Mouse (Mus musculus): ENCODE data around the gene Smagp. TPM values are rescaled to one million over a fixed set of nuclear protein-coding genes. Genes with fewer than 3 reads are reported as not detected.

The Smagp gene
- 26.4 and 28.4 TPM in 2 replicates for polyA plus RNA-seq (2014; fragmentation: Nextera tagmentation; extraction: Ambion mirVana)

- WGBS, result under 1% methylated on average over 74 of the region's 77 CpGs
- H3K27ac ChIP-seq (ENCODE audit: low read depth, low read length), result peak within 1 kb of the TSS; percentile 30; the same call in 1 of the 2 replicates
- peaks cover 26% of the 10 kb centered on the region; the same call in 1 of the 2 replicates for H3K4me1 ChIP-seq (ENCODE audit: control insufficient read depth, insufficient read depth, low read length)
- H3K36me3 ChIP-seq (ENCODE audit: control insufficient read depth, insufficient read depth, low read length), result no peaks in the 10 kb centered on the region
- peak within 1 kb of the TSS; percentile 62 for H3K4me3 ChIP-seq (ENCODE audit: low read length)
- H3K4me2 ChIP-seq (replicated peaks; ENCODE audit: low read depth, low read length), result peak within 1 kb of the TSS; percentile 95
- H3K9ac ChIP-seq (ENCODE audit: low read depth, low read length), result peak within 1 kb of the TSS; percentile 53
- H3K27me3 ChIP-seq (ENCODE audit: control insufficient read depth, insufficient read depth, low read length), result peaks cover 25% of the 10 kb centered on the region
- H3K9me3 ChIP-seq (ENCODE audit: control insufficient read depth, low read length), result no peaks in the 10 kb centered on the region
- peak; percentile 63 for ATAC-seq (ENCODE audit: low FRiP score, low TSS enrichment)
Measured at GRCm38 (mm10) chr15:100636700-100637501, at the start of gene Smagp. Gene Smagp, minus strand, starts transcription at chr15:100636940.

DNA sequence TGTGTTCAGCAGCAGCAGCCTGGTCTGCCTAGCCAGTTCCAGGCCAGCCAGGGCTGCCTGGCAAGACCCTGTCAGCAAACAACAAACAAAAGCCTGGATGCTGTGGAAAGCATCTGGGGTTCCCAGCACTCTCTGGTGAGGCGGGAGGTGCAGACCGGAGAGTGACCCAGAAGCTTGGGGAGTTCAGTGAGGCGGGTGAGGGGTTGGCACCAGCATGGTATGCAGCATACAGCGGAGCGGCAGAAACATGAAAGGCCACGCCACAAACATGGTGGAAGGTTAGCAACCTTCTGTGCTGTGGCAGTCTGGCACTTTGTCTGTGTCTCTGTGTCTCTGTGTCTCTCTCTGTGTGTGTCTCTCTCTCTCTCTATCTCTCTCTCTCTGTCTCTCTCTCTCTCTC, 49.7 kb upstream of the Smagp start:
- Histone ChIP-seq H3K9me3 (ENCODE audit: control insufficient read depth, low read length) (peaks cover 11% of the 10 kb centered on the region), H3K27ac (ENCODE audit: low read depth, low read length) (no peak overlapping the region), H3K27me3 (ENCODE audit: control insufficient read depth, insufficient read depth, low read length) (no peaks in the 10 kb centered on the region), H3K4me2 (replicated peaks; ENCODE audit: low read depth, low read length) (no peak overlapping the region), H3K9ac (ENCODE audit: low read depth, low read length) (no peak overlapping the region), H3K4me3 (ENCODE audit: low read length) (no peak overlapping the region), H3K36me3 (ENCODE audit: control insufficient read depth, insufficient read depth, low read length) (no peaks in the 10 kb centered on the region), H3K4me1 (ENCODE audit: control insufficient read depth, insufficient read depth, low read length) (peaks cover 8% of the 10 kb centered on the region)
- ATAC-seq (ENCODE audit: low FRiP score, low TSS enrichment), result no peak
- WGBS, result 79% methylated on average over 6 of the region's 6 CpGs

- Histone ChIP-seq H3K27ac (ENCODE audit: low read depth, low read length) (no peak overlapping the region), H3K9me3 (ENCODE audit: control insufficient read depth, low read length) (peaks cover 9% of the 10 kb centered on the region), H3K4me2 (replicated peaks; ENCODE audit: low read depth, low read length) (no peak overlapping the region), H3K36me3 (ENCODE audit: control insufficient read depth, insufficient read depth, low read length) (no peaks in the 10 kb centered on the region), H3K4me3 (ENCODE audit: low read length) (no peak overlapping the region), H3K9ac (ENCODE audit: low read depth, low read length) (no peak overlapping the region), H3K27me3 (ENCODE audit: control insufficient read depth, insufficient read depth, low read length) (no peaks in the 10 kb centered on the region), H3K4me1 (ENCODE audit: control insufficient read depth, insufficient read depth, low read length) (peaks cover 11% of the 10 kb centered on the region)
- no peak for ATAC-seq (ENCODE audit: low FRiP score, low TSS enrichment)
- WGBS, result 92% methylated on average over 8 of the region's 8 CpGs
Measured at GRCm38 (mm10) chr15:100685849-100686248, 49.1 kb upstream of the Smagp start.

DNA sequence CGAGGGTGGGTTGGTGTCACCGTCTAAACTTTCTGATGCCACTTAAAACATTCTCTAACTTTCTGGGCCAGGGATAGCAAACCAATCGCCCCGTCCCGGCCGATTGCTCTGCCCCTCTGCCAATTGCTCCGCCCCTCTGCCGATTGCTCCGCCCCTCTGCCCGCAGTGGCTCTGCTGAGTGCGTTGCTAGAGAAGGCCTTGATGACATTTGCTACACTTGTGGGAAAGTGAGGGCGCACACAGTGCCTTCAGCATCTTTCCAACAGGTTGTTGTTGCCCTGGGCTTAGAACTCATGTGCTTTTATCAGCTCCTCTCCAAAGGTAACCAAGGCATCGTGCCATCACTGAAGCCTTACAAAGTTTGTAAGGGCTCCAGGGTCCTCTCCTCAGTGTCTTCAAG, 48.5 kb upstream of the Smagp start:
- no peak overlapping the region for H3K27ac ChIP-seq (ENCODE audit: low read depth, low read length)
- WGBS, result 29% methylated on average over 13 of the region's 13 CpGs
- H3K4me2 ChIP-seq (replicated peaks; ENCODE audit: low read depth, low read length), result no peak overlapping the region

GRCm38 (mm10) chr15:100684450-100684849, 47.7 kb upstream of the Smagp start:
- no peak for ATAC-seq (ENCODE audit: low FRiP score, low TSS enrichment)
- Histone ChIP-seq H3K36me3 (ENCODE audit: control insufficient read depth, insufficient read depth, low read length) (no peaks in the 10 kb centered on the region), H3K9me3 (ENCODE audit: control insufficient read depth, low read length) (no peaks in the 10 kb centered on the region), H3K4me1 (ENCODE audit: control insufficient read depth, insufficient read depth, low read length) (peaks cover 18% of the 10 kb centered on the region), H3K4me2 (replicated peaks; ENCODE audit: low read depth, low read length) (no peak overlapping the region), H3K27me3 (ENCODE audit: control insufficient read depth, insufficient read depth, low read length) (no peaks in the 10 kb centered on the region), H3K9ac (ENCODE audit: low read depth, low read length) (no peak overlapping the region), H3K4me3 (ENCODE audit: low read length) (no peak overlapping the region), H3K27ac (ENCODE audit: low read depth, low read length) (no peak overlapping the region)
- 55% methylated on average over 10 of the region's 10 CpGs for WGBS

More for the DNA sequence above, 48.5 kb upstream of the Smagp start:
- H3K9me3 ChIP-seq (ENCODE audit: control insufficient read depth, low read length), result peaks cover 3% of the 10 kb centered on the region
- H3K4me1 ChIP-seq (ENCODE audit: control insufficient read depth, insufficient read depth, low read length), result peaks cover 16% of the 10 kb centered on the region
- no peaks in the 10 kb centered on the region for H3K36me3 ChIP-seq (ENCODE audit: control insufficient read depth, insufficient read depth, low read length)
- ATAC-seq (ENCODE audit: low FRiP score, low TSS enrichment), result no peak
- no peak overlapping the region for H3K9ac ChIP-seq (ENCODE audit: low read depth, low read length)
- H3K4me3 ChIP-seq (ENCODE audit: low read length), result no peak overlapping the region
- H3K27me3 ChIP-seq (ENCODE audit: control insufficient read depth, insufficient read depth, low read length), result no peaks in the 10 kb centered on the region

- 44% methylated on average over 2 of the region's 2 CpGs for WGBS
- no peak for ATAC-seq (ENCODE audit: low FRiP score, low TSS enrichment)
- H3K4me3 ChIP-seq (ENCODE audit: low read length), result no peak overlapping the region
- no peaks in the 10 kb centered on the region for H3K27me3 ChIP-seq (ENCODE audit: control insufficient read depth, insufficient read depth, low read length)
- H3K4me2 ChIP-seq (replicated peaks; ENCODE audit: low read depth, low read length), result no peak overlapping the region
- H3K27ac ChIP-seq (ENCODE audit: low read depth, low read length), result no peak overlapping the region
- no peaks in the 10 kb centered on the region for H3K36me3 ChIP-seq (ENCODE audit: control insufficient read depth, insufficient read depth, low read length)
- H3K4me1 ChIP-seq (ENCODE audit: control insufficient read depth, insufficient read depth, low read length), result peaks cover 19% of the 10 kb centered on the region
- H3K9ac ChIP-seq (ENCODE audit: low read depth, low read length), result no peak overlapping the region
- H3K9me3 ChIP-seq (ENCODE audit: control insufficient read depth, low read length), result no peaks in the 10 kb centered on the region
Measured at GRCm38 (mm10) chr15:100683041-100683440, 46.3 kb upstream of the Smagp start.

DNA sequence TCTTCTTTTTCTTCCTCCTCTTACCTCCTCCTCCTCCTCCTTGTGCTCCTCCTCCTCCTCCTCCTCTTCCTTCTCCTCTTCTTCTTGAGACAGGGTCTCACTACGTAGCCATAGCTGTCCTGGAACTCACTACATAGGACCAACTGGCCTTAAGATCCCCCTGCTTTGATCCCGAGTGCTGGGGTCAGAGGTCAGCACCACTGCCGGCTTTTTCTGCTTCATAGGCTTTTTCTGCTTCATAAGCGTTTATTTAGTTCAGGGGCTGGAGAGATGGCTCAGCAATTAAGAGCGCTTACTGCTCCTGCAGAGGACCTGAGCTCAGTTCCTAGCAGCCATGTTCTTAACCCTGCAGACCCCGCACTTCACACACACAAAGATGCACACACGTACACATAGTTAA, 45.0 kb upstream of the Smagp start:
- H3K9ac ChIP-seq (ENCODE audit: low read depth, low read length), result no peak overlapping the region
- no peak overlapping the region for H3K4me2 ChIP-seq (replicated peaks; ENCODE audit: low read depth, low read length)
- H3K4me1 ChIP-seq (ENCODE audit: control insufficient read depth, insufficient read depth, low read length), result peaks cover 11% of the 10 kb centered on the region; the same call in 1 of the 2 replicates
- 28% methylated on average over 7 of the region's 7 CpGs for WGBS
- H3K4me3 ChIP-seq (ENCODE audit: low read length), result no peak overlapping the region
- H3K9me3 ChIP-seq (ENCODE audit: control insufficient read depth, low read length), result no peaks in the 10 kb centered on the region
- no peak overlapping the region for H3K27ac ChIP-seq (ENCODE audit: low read depth, low read length)
- ATAC-seq (ENCODE audit: low FRiP score, low TSS enrichment), result no peak
- no peaks in the 10 kb centered on the region for H3K36me3 ChIP-seq (ENCODE audit: control insufficient read depth, insufficient read depth, low read length)
- no peaks in the 10 kb centered on the region for H3K27me3 ChIP-seq (ENCODE audit: control insufficient read depth, insufficient read depth, low read length)

- Histone ChIP-seq H3K27ac (ENCODE audit: low read depth, low read length) (no peak overlapping the region), H3K4me2 (replicated peaks; ENCODE audit: low read depth, low read length) (no peak overlapping the region), H3K9me3 (ENCODE audit: control insufficient read depth, low read length) (no peaks in the 10 kb centered on the region), H3K36me3 (ENCODE audit: control insufficient read depth, insufficient read depth, low read length) (no peaks in the 10 kb centered on the region), H3K4me1 (ENCODE audit: control insufficient read depth, insufficient read depth, low read length) (peaks cover 11% of the 10 kb centered on the region; the same call in 1 of the 2 replicates), H3K27me3 (ENCODE audit: control insufficient read depth, insufficient read depth, low read length) (no peaks in the 10 kb centered on the region), H3K4me3 (ENCODE audit: low read length) (no peak overlapping the region), H3K9ac (ENCODE audit: low read depth, low read length) (no peak overlapping the region)
- whole genome bisulfite sequencing, result 37% methylated on average over 3 of the region's 3 CpGs
- no peak for ATAC-seq (ENCODE audit: low FRiP score, low TSS enrichment)
Measured at GRCm38 (mm10) chr15:100680381-100680780, 43.6 kb upstream of the Smagp start.

- no peak overlapping the region; the same call in 1 of the 2 replicates for H3K4me2 ChIP-seq (replicated peaks; ENCODE audit: low read depth, low read length)
- WGBS, result 44% methylated on average over 14 of the region's 14 CpGs
- H3K27ac ChIP-seq (ENCODE audit: low read depth, low read length), result peak overlapping the region; percentile 79
- no peak overlapping the region for H3K4me3 ChIP-seq (ENCODE audit: low read length)
- H3K9ac ChIP-seq (ENCODE audit: low read depth, low read length), result no peak overlapping the region
- no peaks in the 10 kb centered on the region for H3K9me3 ChIP-seq (ENCODE audit: control insufficient read depth, low read length)
- no peak for ATAC-seq (ENCODE audit: low FRiP score, low TSS enrichment)
- no peaks in the 10 kb centered on the region for H3K27me3 ChIP-seq (ENCODE audit: control insufficient read depth, insufficient read depth, low read length)
- H3K36me3 ChIP-seq (ENCODE audit: control insufficient read depth, insufficient read depth, low read length), result no peaks in the 10 kb centered on the region
- H3K4me1 ChIP-seq (ENCODE audit: control insufficient read depth, insufficient read depth, low read length), result peaks cover 19% of the 10 kb centered on the region; the same call in 1 of the 2 replicates
Measured at GRCm38 (mm10) chr15:100679005-100679404, 42.3 kb upstream of the Smagp start.

Measured in kidney, embryonic 14.5 days (tissue).